Mouse (Mus musculus): ENCODE data around the gene Shank2.

- no peak for TF ChIP-seq CTCF (IDR thresholded peaks at IDR 0.05; ENCODE audit: control insufficient read depth, insufficient read depth, low read length)
- TF ChIP-seq POLR2A (IDR thresholded peaks at IDR 0.05; ENCODE audit: borderline replicate concordance, control insufficient read depth, low read depth, low read length), result no peak
These were observed 249.5 kb downstream of the Shank2 start for GRCm38 (mm10) chr7:144251250-144251649.

Measured in bone marrow, adult 2 months (tissue).